Mouse (Mus musculus) kidney, adult 8-10 months (tissue): ENCODE measurements at regions not wholly inside any gene's neighbourhood (a gene's known extent, or its start where the extent isn't known, plus 50 kb on each side); places are given as distances from the start of the nearest gene placed in this dataset.
A peak's percentile ranks its signal among the peaks of the same experiment; 100 is the strongest.

ENCODE experiments used
- DNase-seq, 2 experiments: peaks; one replicate each; pipeline ENCODE4 v3.0.0; 2022

- no peak for DNase-seq
These were observed 719.9 kb upstream of the Igfbp3 start for GRCm38 (mm10) chr11:7933611-7934010.

- no peak for DNase-seq
These were observed 718.9 kb upstream of the Igfbp3 start for GRCm38 (mm10) chr11:7932638-7933037.

GRCm38 (mm10) chr11:7931064-7931797, 717.5 kb upstream of the Igfbp3 start:
- no peak for DNase-seq

DNA sequence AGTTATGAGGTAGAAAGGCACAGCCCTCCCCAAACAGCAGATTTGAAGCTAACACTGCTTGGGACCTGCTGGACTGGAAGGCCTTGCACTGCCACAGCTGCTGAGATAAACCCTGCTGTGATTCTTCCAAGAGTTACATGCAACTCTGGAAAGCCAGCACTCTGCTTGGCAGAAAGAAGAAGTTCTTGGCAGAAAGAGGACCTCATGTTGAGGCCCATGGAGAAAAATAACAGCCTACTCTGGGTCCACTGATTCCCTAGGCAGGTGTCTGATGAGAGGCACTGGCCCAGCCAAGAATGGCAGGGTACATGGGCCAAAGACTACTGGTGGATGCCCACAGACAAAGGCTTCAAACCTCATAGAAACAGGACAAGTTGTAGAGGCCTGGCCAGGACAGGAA, 714.0 kb upstream of the Igfbp3 start:
- no peak for DNase-seq

- no peak for DNase-seq
These were observed 698.3 kb upstream of the Igfbp3 start for GRCm38 (mm10) chr11:7912036-7912435.

- DNase-seq: no peak
These were observed 686.5 kb upstream of the Igfbp3 start for GRCm38 (mm10) chr11:7900266-7900665.

DNA sequence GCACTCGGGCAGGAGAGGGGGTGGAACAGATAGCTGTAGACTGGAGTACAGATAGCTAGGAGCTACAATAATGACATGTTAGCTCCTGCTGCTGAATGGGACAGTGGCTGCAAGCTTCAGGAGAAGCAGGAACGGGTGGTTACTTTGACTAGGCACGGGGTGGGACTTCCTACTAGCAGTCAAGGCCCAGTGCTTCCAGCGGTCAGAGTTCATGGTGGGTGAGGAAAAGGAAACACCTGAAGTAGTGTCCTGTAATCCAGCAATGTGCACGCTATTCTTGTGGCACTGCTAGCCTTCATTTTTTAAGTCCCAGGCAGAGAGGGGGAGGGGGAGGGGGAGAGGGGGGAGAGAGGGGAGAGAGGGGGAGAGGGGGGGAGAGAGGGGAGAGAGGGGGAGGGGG, 684.5 kb upstream of the Igfbp3 start:
- DNase-seq: peak; percentile 3 to 5

DNA sequence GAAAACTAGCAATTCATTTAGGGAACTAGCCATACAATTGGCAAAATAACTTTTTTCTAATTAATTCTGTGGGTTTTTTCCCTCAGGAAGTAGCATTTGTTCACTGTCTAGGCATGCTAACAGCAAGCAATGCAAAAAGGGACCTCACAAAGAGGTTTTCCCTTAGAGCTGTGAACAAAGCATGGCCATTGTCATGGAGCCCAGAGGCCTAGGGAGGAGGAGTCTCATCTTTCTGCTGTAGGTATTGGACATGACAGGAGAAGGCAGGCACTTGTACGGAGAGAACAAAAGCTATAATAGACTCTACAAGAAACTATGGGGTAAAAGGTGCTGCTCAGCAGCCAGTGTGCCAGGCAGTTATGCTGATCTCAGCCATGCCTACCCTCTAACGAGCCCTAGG, 666.8 kb upstream of the Igfbp3 start:
- DNase-seq: no peak

DNA sequence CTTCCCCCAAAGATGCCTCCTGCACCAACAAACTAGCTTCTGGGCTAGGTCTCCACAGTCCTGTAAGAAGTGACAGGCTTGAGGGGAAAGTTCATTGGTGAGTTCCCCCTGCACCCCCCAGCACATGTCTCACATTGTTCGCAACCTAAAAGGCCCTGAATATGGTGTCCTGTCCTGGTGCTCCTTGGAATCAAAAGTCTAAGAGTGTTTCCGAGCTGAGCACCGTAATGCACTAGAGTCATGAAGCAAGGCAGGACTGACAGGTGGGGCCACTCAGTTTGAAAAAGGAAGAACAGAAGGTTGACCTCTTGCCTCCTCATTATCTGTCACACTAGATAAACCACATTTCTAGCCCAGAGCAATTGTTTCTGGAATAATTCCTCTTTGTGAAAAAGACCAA, 650.4 kb upstream of the Igfbp3 start:
- DNase-seq: no peak

GRCm38 (mm10) chr11:7863711-7864110, 650.0 kb upstream of the Igfbp3 start:
- peak; percentile 7 to 27 for DNase-seq

- peak; percentile 21 to 22 for DNase-seq
These were observed 648.8 kb upstream of the Igfbp3 start for GRCm38 (mm10) chr11:7862547-7862946.

GRCm38 (mm10) chr11:7852612-7853011, 638.9 kb upstream of the Igfbp3 start:
- no peak for DNase-seq

- peak; percentile 13 to 37 for DNase-seq
These were observed 624.9 kb upstream of the Igfbp3 start for GRCm38 (mm10) chr11:7838311-7839237.

GRCm38 (mm10) chr11:7837486-7837885, 623.8 kb upstream of the Igfbp3 start:
- DNase-seq: no peak

GRCm38 (mm10) chr11:7834151-7834550, 620.4 kb upstream of the Igfbp3 start:
- DNase-seq: no peak

DNA sequence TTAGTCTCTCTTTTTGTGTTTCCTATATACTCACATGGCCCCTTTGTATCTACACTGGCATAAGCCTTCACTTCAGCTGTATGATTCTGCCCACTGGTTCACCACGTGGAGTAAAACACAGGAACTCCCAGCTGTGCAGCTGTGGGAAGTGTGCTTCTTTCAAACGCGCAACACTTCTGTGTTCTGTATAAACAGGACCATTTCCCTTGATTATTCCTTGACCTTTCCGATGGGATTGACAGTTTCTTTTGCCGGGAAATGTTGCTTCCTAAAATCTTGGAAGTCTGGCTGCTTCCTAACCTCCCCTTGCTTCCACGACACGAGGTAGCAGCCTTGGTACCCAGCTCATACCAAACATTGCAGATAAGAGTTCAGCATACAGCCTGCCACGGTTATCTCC, 618.7 kb upstream of the Igfbp3 start:
- no peak for DNase-seq

DNA sequence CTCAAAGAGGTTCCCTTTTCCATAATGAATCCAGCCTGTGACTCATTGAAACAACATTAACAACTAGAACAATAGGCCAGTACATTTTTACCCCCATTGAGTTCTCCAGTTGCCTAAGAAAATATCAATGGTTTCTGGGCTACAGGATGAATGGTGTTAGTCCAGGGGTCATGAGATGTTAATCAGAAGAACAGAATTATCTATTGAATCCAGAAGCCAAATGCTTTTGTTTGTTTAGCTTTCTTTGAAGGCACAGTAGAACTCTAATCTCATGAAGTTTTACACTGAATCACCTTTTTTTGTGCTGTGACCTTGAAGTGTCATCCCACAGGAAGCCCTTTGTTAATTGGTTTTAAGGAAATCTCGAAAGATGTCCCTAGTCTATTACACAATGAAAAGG, 616.0 kb upstream of the Igfbp3 start:
- no peak for DNase-seq

GRCm38 (mm10) chr11:7828001-7828400, 614.3 kb upstream of the Igfbp3 start:
- no peak for DNase-seq

DNA sequence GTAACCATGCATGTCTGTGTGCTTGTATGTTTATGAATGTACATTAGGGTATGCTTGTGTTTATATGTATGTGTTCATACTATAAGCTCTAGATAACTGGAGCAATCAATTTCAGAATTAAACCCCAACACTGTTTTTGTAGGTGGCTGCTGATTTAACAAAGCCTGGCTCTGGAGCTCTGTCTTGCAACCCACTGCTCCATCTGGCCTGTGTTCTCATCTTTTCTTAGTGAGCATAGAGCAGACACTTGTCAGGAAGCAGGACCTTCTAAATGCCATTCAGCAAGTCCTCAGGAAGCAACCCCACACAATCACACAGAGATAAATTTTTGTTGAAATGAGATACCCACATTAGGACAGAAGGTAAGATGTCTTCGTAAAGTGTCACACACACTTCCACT, 613.7 kb upstream of the Igfbp3 start:
- no peak for DNase-seq

- DNase-seq: peak in 1 of 2 experiments; percentile 6
These were observed 602.0 kb upstream of the Igfbp3 start for GRCm38 (mm10) chr11:7815750-7816149.

DNA sequence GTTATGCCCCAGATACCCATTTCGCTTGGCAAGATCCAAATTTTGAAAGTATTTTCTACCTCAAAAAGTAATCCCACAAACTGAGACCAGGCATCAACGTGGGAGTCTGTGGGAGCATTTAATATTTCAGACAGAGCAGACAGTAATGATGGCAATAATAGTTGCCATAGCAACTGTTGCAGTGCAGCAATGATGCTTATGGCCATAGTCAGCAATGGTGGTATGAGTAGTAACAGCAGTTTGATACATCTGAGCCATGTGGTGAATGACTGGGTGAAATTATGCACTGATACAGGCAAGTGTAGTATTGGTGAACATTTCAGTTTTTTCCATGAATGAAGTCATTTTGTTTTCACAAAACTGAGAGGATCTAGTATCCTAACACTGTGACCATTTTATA, 600.8 kb upstream of the Igfbp3 start:
- DNase-seq: no peak

DNA sequence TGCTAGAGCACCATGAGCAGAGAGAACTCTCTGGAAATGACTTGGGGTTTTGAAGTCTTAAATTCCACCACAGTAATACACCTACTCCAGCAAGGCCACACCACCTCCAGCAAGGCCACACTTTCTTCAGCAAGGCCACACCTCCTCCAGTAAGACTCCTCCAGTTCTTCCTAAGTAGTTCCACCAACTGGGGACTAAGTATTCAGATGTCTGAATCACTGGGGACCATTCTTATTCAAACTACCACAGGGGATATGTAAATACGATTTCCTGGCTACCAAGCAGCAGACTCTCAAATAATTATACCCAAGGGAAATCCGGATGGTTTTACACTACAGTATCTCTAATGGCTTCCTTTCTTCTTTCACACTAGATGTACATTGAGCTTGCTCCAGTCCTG, 598.7 kb upstream of the Igfbp3 start:
- DNase-seq: no peak

- no peak for DNase-seq
These were observed 596.0 kb upstream of the Igfbp3 start for GRCm38 (mm10) chr11:7809741-7810140.

DNA sequence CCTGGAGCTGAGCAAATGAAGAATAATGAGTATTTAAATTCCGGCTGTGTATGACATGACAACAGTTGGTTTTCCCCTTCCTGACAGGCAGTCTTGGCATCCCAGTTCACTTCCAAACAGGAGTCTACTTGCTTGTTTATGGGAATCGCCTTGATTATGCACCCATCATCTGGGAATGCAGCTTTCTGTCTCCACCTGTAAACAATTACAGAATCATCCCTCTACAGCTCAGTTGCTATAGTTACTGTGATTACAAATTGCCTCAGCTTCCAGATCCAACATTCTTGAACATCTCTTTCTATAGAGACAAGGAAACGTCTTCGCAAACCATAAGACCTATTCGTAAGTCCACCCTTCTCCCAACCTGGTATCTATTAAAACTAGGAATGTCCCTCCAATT, 582.6 kb upstream of the Igfbp3 start:
- DNase-seq: no peak
